Mouse (Mus musculus) liver, postnatal 0 days (tissue): ENCODE data around the gene Mospd1.

Experiments used
- CTCF ChIP-seq: sonication (generic); IDR thresholded peaks from 2 replicates; pipeline ENCODE4 v1.5.1; 2016; ENCODE audit warnings: antibody characterized with exemption, low read depth
- EP300 ChIP-seq: IDR thresholded peaks from 2 replicates; pipeline ENCODE4 v1.6.1; 2016; ENCODE audit warnings: antibody characterized with exemption, low read depth, mild to moderate bottlenecking

DNA sequence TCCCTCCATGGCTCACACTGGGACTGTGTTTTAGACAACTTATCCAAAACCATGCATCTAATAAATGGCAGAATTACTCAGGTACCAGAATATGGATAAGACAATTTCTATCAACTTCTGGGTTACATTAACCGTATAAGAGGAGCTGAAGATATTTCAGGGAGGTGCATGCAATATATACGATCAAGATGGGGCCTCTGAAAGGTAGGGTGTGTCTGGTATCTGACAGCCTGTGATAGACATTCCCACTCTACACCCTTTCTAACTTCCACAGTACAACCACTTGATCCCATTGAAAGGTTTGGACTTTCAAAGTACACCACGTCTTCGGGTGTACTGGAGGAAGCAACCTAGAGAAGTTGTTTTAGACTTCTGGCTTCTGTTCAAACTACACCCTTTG is 39.9 kb downstream of the Mospd1 start:
- no peak for TF ChIP-seq CTCF
- TF ChIP-seq EP300: no peak
